Mouse (Mus musculus) adrenal gland, postnatal 4 days (tissue): ENCODE results near the gene Irgq. TPM values are rescaled to one million over a fixed set of nuclear protein-coding genes. Genes with fewer than 3 reads are reported as not detected.
A peak's percentile ranks its signal among the peaks of the same experiment; 100 is the strongest.
"Not testable (repeated sequence)": the region's sequence is repeated elsewhere in the genome, so short reads cannot be mapped to it uniquely, and the experiment has no call there.

ENCODE experiments used
- DNase-seq, 2 experiments: peaks; one replicate each; pipeline ENCODE4 v3.0.0; 2021 to 2022; ENCODE audit warnings: low spot score in 2 of 2, mixed read lengths in 2 of 2
- total RNA-seq, 2 experiments: library from RNA; stranded (reverse); gene quantifications; 2 replicates each; pipeline ENCODE4 v1.2.3; 2021

The Irgq gene
- total RNA-seq, 2 experiments from 2014 or later = 24.9 to 25.7 TPM

DNA sequence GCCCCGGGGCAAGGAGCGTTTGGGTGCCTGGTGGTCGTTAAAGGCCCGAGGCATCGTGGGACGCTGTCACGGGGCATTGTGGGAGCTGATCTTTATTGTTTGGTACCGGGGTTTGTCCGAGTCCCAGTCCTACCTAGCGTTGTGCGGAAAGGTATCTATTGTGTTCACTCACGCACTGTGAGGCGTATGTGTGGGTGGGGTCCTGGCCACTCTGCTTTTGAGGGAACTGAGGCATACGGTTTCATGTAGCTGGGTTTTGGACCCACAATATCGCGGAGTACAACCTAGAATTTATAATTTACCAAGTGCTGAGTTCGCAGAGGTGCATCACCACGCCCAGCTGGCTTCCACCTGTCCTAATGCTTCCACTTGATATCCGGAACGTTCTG, 22.8 kb upstream of the Irgq start:
- no peak for DNase-seq

DNA sequence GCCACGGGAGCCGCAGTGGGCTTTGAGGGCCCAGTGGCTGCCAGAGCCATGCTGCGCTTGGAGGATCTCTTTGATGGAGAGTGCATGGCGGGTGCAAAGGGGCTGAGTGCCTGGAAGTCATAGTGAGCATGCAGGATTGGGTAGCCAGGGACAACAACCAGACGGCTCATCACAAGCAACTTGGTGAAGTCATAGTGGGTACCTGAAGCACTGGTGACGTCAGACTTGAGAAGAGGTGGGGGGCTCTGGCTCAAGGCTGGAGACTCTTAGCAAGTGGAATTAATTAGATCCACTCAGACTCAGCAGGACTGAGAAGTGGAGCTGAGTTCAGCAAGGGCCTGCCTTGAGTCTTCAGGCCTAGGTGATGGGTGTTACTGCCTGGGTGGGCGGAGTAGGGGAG, 18.1 kb upstream of the Irgq start, which contains the start of gene AC161166.1:
TSS of gene AC161166.1 (minus strand) at position 101 of the 400 bp plus-strand sequence.
- DNase-seq = no peak

DNA sequence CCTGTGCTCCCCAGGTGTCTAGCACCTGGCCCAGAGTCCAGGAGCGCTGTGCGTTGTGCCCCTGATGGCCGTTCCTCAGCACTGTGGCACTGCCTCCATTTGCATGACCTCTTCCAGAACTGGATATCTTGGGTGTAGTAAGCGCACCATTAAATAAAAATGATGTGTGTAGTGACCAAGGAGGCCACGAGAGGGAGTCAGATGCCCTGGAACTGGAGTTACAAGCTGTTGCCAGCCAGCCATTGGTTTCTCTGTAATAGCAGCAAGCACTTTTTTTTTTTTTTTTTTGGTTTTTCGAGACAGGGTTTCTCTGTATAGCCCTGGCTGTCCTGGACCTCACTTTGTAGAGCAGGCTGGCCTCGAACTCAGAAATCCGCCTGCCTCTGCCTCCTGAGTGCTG, 14.2 kb upstream of the Irgq start:
- DNase-seq = not testable (repeated sequence)

DNA sequence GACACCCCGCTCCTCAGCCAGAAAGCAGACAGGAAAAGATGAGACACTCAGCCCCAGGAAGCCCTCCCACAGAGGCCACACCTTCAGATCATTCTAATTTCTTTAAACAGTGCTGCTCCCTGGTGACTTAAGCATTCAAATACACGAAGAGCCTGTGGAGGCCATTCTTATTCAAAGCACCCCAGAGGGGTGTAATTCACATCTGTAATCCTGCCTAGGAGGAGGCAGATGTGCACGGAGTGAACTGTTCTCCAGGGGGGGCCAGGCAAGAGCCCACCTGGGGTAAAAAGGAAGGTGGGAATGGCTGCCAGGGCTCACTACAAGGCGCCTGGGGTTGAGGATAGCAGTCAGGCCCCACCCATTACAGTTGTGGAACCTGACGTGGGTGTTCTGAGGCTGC, 13.4 kb upstream of the Irgq start:
- DNase-seq = no peak

DNA sequence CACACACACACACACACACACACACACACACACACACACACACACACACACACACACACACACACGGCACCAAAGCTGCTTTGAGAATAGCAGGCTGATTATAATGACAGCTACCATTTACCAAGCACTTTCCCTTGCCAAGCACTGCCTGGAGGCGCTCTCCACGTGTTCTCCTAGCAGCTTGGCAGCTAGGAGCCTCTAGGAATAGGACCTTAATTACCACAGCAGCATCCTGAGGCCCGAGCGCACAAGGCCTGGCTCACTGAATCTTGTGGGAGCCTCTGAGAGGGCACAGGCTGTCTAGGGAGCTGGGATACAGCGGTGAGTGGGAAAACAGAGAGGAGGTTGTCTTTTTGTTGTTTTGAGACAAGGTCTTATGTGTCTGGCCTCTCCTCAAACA, 12.8 kb upstream of the Irgq start:
- DNase-seq = no peak

DNA sequence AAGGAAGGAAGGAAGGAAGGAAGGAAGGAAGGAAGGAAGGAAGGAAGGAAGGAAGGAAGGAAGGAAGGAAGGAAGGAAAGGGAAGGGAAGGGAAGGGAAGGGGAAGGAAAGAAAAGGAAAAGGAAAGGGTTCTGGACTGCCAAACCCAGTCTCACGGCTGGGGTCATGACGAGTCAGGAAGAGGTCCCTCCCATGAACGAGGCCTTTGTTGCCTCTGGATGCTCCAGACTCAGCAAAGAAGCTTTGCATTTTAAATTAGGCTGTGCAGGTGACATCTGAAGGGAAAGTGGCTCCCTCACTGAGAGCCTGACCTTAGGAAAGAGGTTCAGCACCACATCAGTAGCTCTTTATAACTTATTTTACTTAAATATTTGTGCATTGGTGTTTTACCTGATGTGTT, 11.4 kb upstream of the Irgq start:
- no peak for DNase-seq

DNA sequence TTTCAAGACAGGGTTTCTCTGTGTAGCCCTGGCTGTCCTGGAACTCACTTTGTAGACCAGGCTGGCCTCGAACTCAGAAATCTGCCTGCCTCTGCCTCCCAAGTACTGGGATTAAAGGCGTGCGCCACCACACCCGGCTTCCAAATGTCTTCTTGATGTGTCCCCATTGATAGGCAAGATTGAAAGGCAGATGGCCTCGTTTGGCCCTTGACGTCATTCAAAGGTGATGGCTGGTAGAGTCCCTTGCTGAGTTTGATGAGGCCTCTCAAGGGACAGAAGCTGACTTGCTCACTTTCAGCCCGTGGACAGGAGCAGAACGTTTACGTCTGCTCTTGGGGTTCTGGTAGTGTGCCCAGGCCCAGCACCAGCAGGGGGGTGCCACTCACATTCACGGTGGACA, 10.4 kb upstream of the Irgq start:
- not testable (repeated sequence) for DNase-seq

DNA sequence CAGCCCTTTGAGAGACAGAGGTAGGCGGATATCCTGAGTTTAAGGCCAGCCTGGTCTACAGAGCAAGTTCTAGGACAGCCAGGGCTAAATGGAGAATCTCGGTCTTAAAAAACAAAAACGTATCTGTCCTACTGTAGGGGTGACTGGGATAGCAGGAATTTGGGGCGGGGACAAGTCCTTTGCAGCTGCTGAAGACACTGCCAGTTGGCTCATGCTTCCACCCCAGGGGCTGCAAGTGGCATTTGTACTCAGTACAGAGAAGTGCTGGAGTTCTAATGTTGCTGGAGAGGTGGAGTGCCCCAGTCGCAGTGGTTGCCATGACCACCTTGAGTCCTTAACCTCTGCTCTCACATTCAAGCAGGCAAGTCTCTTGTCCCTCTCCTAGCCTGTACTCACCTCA, 7.7 kb upstream of the Irgq start:
- DNase-seq = no peak

DNA sequence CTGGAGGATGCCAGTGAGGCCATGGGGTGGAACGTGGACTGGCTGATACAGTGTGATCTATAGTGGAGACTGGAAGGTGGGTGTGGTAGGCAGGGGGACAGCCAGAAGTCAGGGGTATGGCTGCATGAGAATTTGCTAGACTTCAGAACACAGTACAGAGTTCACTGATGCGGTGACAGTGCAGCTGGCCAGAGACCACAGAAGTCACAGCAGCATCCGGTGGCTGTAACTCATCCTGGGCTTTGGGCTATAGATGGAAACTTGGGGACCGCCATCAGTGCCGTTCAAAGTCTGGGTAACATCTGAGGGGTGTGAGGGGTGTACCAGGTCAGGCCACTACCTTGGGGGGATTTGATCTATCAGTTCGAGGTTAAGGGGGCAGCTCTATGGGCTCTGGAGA, 6.8 kb upstream of the Irgq start:
- no peak for DNase-seq

DNA sequence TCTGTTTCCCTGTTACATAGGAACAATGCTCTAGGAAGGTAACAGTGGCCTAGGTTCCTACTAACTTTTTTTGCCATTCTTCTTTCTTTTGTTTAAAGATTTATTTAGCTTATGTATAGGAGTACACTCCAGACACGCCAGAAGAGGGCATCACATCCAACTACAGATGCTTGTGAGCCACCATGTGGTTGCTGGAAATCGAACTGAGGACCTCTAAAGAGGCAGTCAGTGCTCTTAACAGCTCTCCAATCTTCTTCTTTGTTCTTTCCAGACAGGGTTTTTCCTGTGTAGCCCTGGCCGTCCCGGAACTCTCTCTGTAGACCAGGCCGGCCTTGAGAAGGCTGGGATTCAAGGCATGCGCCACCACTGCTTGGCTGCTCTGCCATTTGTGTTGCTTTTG, 5.5 kb upstream of the Irgq start:
- no peak for DNase-seq

DNA sequence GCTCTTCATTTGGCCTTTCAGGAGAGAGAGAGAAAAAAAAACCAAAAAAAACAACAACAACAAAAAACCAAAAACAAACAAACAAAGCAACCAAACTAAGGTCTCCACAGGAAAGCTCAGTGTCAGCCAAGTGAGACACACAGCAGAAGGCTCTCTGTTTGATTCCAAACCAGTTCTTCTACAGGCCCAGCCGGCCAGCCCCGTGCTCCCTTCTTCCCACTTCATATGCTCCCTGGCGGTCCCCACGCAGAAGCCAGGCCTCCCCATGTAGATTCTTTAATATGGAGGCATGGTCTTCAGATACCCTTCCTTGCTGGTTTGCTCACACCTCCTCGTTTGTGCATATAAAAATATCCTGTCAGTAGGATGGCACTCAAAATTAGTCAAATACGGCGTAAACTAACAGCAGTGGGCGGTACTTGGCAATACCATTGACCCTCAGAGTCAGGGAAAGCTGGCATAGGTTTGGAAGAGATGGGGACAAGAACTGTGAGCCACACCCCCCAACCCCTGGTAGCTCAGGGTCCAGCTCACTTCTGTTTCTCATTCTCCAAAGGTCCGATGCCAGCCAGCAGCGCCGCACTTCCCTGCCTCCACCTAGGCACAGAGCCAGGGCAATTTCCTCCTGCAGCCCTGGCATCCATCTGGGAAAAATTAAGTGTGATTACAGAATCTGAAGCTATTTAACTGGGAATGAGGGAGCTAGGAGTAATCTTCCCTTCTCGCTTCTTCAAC, 4.6 kb upstream of the Irgq start:
- no peak for DNase-seq

DNA sequence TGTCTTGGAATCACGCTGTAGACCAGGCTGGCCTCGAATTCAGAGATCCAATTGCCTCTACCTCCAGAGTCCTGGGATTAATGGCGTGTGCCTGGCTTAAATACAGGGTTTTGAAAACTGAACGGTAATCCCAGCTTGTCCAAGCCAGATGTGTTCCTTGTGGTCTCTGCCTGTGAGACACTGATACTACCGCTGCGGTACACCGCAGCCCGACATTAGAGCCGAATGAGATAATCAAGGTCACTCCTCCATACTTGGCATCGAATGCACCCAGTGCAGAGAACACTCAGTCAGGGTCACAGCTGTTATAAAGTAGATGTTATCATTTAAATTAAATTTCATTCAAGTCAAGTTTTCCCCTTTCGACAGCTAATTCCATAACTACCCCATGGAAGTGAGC, 1.6 kb upstream of the Irgq start:
- DNase-seq = no peak

DNA sequence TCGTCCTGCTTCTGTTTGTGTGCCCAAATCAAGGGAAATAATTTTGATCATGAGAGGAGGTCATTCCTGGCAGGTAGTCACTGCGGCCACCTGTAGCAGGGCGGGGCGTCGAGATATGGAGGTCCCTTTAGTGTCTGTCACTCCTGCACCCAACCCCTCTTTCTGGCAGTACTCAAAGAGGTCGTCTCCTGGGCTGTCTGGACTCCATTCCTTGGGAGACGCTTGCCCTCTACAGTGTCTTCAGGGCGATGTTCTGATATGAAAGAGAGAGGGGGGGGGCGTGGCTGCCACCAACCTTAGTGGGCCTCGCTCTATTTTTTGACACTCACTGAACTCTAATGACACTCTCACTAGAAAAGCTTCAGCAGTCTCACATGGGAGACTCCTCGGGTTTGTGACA, 909 bp upstream of the Irgq start:
- DNase-seq = no peak

DNA sequence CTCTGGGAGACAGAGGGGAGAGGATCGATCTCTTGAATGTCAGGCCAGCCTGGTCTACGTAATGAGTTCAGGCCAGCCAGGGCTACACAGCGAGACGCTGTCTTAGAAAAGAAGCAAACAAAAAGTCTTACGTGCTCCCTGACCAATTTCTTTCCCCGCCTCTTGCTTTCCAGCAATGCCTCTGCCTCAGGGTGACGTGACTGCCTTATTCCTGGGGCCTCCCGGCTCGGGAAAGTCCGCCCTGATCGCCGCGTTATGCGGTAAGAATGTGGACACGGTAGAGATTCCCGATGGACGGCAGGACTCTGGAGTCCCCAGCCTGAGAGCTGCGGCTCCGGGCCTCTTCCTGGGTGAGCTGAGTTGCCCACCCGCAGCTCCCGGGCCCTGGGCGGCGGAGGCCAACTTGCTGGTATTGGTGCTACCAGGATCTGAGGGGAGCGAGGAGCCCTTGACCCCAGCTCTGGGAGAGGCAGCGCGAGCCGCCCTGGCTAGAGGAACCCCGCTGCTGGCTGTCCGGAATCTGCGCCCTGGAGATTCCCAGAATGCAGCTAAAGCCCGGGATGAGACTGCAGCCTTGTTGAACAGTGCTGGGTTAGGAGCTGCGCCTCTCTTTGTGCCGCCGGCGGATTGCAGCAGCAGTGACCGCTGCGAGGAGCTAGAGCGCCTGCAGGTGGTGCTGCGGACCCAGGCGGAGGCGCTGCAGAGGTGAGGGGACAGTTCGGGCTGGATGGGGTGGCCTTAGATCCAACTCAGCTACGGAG, 902 bp downstream of the Irgq start:
- peak; percentile 39 to 45 for DNase-seq

DNA sequence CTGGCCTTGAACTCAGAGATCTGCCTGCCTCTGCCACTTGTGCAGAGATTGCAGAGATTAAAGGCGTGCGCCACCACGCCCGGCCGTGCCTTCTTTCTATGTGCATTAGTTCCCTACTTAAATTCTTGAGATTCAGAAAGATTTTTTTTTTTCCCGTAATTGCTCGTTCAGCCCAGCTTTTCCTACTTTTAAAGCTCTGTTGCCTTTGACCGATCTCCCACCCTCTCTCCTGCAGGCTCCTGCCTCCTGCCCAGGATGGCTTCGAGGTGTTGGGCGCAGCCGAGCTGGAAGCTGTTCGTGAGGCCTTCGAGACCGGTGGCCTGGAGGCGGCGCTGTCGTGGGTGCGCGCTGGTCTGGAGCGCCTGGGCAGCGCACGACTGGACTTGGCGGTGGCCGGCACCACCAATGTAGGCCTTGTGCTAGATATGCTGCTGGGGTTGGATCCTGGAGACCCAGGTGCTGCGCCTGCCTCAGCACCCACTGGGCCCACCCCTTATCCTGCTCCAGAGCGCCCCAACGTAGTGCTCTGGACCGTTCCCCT, 2.6 kb downstream of the Irgq start:
- DNase-seq = no peak

DNA sequence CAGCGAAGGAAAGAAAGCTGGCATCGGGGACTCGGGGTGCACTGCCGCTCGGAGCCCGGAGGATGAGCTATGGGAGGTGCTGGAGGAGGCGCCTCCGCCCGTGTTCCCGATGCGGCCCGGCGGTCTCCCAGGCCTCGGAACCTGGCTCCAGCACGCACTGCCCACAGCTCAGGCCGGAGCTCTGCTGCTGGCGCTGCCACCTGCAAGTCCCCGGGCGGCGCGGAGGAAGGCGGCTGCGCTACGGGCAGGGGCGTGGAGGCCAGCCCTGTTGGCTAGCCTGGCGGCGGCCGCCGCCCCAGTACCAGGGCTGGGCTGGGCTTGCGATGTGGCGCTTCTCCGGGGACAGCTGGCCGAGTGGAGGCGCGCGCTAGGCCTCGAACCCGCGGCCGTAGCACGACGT, 3.3 kb downstream of the Irgq start:
- DNase-seq = no peak

DNA sequence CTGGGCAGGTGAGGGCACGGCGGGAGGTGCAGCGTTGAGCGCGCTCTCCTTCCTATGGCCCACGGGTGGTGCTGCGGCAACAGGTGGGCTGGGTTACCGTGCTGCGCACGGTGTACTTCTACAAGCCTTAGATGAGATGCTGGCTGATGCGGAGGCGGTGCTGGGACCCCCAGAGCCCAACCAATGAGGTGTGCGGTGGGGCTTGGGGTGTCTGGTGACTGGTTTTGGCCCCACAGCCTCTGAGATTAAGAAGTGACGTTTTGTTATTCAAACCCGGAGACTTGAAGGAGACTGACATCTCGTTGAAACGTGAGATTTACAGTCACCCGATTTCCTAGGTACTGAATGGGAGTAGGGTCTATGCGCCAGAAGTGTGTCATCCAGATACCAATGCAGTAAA, 3.8 kb downstream of the Irgq start:
- no peak for DNase-seq

DNA sequence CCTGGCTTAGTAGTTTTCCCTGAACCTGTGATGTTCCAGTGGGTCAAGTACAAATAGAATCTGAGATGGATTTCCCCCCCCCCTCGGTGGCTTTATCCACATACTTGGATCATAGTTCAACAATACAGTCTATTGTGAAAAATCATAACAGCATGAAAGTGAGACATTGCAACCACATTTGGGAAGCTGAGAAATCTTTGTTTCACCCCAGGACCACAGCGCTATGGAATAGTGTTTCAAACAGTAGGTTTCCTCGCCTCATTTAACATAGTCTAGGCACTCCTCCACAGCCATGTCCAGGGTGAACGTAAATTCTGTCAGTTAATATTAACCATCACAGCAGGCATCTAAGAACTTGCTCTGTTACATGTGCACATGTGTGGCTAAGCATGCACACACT, 6.6 kb downstream of the Irgq start:
- no peak for DNase-seq

DNA sequence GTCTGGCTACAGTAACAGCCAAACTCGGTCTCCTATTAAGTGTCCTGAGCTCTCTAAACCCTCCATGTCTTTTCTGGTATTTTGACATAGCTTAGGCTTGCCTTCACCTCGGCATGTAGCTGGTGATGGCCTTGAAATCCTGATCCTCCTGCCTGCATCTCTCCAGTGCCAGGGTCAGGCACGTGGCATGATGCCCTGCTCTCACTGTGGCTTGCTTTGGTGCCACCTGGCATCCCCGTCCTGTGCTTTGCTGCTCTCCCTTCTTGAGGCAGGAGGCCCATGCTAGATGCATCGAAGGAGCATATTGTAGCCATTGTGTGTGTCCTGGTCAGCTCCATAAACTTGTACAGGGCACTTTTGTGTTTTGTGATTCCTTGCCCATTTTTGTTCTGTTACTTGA, 7.1 kb downstream of the Irgq start:
- DNase-seq = no peak

DNA sequence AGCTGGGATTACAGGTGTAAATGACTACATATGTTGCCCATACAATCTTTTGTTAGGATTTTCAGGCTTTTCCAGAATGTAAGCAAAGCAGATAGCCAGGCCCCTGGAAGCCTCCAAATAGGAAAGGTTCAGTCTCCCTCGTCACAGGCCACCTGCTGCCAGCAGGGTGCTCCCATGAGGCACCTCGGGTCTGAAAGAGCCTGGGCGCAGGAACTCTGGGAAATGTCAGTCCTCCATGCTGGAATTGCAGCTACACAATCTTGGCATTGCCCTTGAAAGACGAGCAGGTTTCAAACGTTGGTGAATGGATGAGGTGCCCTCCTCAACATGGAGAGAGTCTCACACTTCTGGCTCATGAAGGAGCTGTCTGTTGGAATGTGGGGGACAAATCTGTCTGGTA, 7.7 kb downstream of the Irgq start:
- DNase-seq = no peak

DNA sequence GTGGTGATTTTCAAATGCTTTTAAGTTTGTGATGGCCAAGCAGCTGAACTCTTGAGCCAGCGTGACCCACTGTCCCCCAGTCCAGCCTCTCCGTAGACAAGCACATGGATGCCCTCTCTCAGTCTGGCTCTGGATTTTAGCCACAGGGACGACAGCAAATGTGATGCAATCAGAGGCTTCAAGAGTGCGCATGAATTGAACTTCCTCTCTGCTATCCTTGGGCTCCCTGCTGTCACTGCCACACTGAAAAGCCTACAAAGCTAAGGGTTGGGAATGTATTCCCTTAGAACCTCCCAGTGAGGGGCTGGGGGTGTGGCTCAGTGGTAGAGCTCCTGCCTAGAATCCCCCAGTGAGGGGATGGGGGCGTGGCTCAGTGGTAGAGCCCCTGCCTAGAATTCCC, 8.2 kb downstream of the Irgq start:
- no peak for DNase-seq

DNA sequence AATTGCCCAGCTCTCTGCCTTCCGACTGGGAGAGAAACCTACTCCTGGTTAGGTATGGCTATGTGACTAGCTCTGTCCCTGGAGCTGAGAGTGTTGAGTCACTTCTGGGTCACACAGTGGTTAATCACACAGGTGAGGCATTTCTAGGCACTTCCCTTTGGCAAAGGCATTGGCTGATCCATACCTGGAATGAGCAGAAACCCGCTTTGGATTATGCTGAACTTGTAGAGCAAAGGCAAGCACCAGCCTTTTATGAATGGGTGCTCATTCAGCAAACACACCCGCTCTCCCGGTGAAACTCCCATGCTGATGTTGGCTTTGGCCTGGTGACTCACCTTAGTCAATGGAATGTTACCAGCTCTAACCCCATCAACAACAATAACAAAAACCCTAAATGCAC, 9.2 kb downstream of the Irgq start:
- DNase-seq = no peak

DNA sequence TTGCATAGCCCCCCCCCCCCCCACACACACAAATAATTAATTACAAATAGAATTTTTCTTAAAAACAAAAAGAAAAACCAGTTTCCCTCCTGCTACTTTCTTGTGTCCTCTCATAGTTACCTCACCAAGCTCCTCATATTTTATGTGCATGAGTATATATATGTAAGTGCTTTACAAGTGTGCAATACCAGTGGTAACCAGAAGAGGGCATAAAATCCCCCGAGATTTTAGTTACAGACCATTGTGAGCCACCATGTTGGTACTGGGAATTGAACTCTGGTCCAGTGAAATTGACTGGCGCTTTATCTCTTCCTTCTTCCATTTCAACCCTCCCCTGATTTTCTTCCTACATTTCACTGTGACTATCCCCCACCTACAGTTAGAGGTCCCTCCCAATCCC, 14.0 kb downstream of the Irgq start:
- no peak for DNase-seq
